Mouse (Mus musculus) forebrain, embryonic 15.5 days (tissue): ENCODE results near the gene BC052040. TPM values are rescaled to one million over a fixed set of nuclear protein-coding genes. Genes with fewer than 3 reads are reported as not detected.
A peak's percentile ranks its signal among the peaks of the same experiment; 100 is the strongest.

Source experiments
- ATAC-seq: fragments of 200-750 bp; cut with Nextera tagmentation; replicated peaks from 2 replicates; pipeline ENCODE4 v1.8.0; 2017; ENCODE audit warnings: mild to moderate bottlenecking, moderate TSS enrichment, moderate library complexity
- H3K27ac ChIP-seq: fragments of 300-500 bp; sonication (generic); replicated peaks from 2 replicates; pipeline ENCODE4 v1.5.1; 2015; ENCODE audit warnings: mild to moderate bottlenecking, inconsistent platforms
- H3K27me3 ChIP-seq: fragments of 300-500 bp; sonication (generic); 2 replicates; pipeline ENCODE4 v1.6.1; 2015; ENCODE audit warnings: inconsistent platforms
- H3K36me3 ChIP-seq: fragments of 300-500 bp; sonication (generic); 2 replicates; pipeline ENCODE4 v1.6.1; 2015; ENCODE audit warnings: mild to moderate bottlenecking, inconsistent platforms
- H3K4me1 ChIP-seq: fragments of 300-500 bp; sonication (generic); 2 replicates; pipeline ENCODE4 v1.6.1; 2015; ENCODE audit warnings: inconsistent platforms
- H3K4me2 ChIP-seq: fragments of 300-500 bp; sonication (generic); replicated peaks from 2 replicates; pipeline ENCODE4 v1.6.1; 2015; ENCODE audit warnings: mild to moderate bottlenecking, inconsistent platforms
- H3K4me3 ChIP-seq: fragments of 300-500 bp; sonication (generic); 2 replicates; pipeline ENCODE4 v1.5.1; 2015; ENCODE audit warnings: mild to moderate bottlenecking, inconsistent platforms
- H3K9ac ChIP-seq: fragments of 300-500 bp; sonication (generic); replicated peaks from 2 replicates; pipeline ENCODE4 v1.6.1; 2015; ENCODE audit warnings: mild to moderate bottlenecking, inconsistent platforms
- H3K9me3 ChIP-seq: fragments of 300-500 bp; sonication (generic); 2 replicates; pipeline ENCODE4 v1.6.1; 2016; ENCODE audit warnings: inconsistent platforms
- WGBS: fragments of 180-500 bp; shearing (Covaris S2); methylation state at CpG from one replicate; pipeline ENCODE4 v1.1.7; 2015; ENCODE audit warnings: mixed read lengths; 5-methylcytosine and 5-hydroxymethylcytosine counted together
- polyA plus RNA-seq: library from polyadenylated mRNA; unstranded; fragments of >200 nt; fragmentation: Nextera tagmentation; extraction: Ambion mirVana; gene quantifications from 2 replicates; pipeline ENCODE4 v1.2.1, GENCODE M21; 2015

The BC052040 gene
- polyA plus RNA-seq, 1 experiment from 2014 or later: 16.3 TPM

- Histone ChIP-seq H3K36me3 (no peaks in the 10 kb centered on the region), H3K4me1 (0 out of 2 replicates have a peak, but pooled peaks cover 4% of the 10 kb centered on the region), H3K27ac (no peak overlapping the region), H3K4me2 (no peak overlapping the region), H3K4me3 (no peak overlapping the region), H3K27me3 (no peaks in the 10 kb centered on the region), H3K9ac (no peak overlapping the region), H3K9me3 (no peaks in the 10 kb centered on the region)
- WGBS: 96% methylated on average over 7 of the region's 7 CpGs
- no peak for ATAC-seq
These were observed 91.6 kb downstream of the BC052040 start for GRCm38 (mm10) chr2:115673054-115673660.

DNA sequence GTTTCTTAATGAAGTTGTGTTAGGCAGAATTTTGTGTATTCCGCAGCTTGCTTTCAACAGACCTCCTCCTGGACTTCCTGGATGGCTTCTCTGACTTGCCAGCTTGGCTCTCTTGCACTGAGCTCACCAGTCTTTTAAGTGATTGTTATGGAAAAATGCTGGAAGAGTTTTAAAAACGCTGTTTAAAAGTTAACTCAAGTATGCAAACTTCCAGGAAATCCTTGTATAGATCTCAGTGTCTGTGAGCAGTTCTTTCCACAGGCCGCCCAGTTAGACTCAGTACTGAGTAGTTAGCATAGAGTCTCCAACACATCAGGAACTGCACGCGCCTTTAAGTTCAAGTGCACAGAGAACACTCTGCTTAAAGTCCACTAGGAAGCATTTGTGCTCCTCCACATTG is 97.3 kb downstream of the BC052040 start:
- Histone ChIP-seq H3K36me3 (no peaks in the 10 kb centered on the region), H3K4me3 (no peak overlapping the region), H3K27ac (no peak overlapping the region), H3K9me3 (no peaks in the 10 kb centered on the region), H3K27me3 (no peaks in the 10 kb centered on the region), H3K4me2 (no peak overlapping the region), H3K4me1 (no peaks in the 10 kb centered on the region), H3K9ac (no peak overlapping the region)
- no peak for ATAC-seq
- WGBS: 82% methylated on average over 5 of the region's 5 CpGs

DNA sequence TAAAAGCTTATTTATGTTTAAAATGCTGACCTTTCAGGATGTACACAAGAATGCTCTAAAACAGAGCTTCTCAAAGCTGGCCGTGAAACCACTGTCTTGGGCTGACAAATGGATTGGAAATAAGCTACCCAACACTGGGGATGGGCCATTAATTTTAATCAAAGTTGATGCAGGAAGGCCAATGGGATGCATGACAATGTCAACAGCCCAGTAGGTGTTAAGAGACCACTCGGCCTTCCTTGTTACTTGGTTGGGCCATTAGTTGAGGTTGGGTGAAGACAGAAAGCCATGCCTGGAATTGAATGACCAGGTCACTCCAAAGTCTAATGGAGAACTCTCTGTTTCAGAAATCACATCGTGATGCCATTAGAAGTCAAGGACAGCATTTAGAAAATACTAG is 103.7 kb downstream of the BC052040 start:
- Histone ChIP-seq H3K4me3 (no peak overlapping the region), H3K27me3 (no peaks in the 10 kb centered on the region), H3K4me1 (peaks cover 6% of the 10 kb centered on the region), H3K4me2 (no peak overlapping the region), H3K9ac (no peak overlapping the region), H3K27ac (no peak overlapping the region), H3K9me3 (no peaks in the 10 kb centered on the region), H3K36me3 (no peaks in the 10 kb centered on the region)
- no peak for ATAC-seq
- WGBS: 89% methylated on average over 3 of the region's 3 CpGs

- Histone ChIP-seq H3K4me2 (no peak overlapping the region), H3K27me3 (no peaks in the 10 kb centered on the region), H3K27ac (no peak overlapping the region), H3K36me3 (no peaks in the 10 kb centered on the region), H3K9ac (no peak overlapping the region), H3K9me3 (no peaks in the 10 kb centered on the region), H3K4me3 (no peak overlapping the region), H3K4me1 (peaks cover 6% of the 10 kb centered on the region)
- no peak for ATAC-seq
- 89% methylated on average over 4 of the region's 4 CpGs for WGBS
These were observed 106.1 kb downstream of the BC052040 start for GRCm38 (mm10) chr2:115687612-115688011.

DNA sequence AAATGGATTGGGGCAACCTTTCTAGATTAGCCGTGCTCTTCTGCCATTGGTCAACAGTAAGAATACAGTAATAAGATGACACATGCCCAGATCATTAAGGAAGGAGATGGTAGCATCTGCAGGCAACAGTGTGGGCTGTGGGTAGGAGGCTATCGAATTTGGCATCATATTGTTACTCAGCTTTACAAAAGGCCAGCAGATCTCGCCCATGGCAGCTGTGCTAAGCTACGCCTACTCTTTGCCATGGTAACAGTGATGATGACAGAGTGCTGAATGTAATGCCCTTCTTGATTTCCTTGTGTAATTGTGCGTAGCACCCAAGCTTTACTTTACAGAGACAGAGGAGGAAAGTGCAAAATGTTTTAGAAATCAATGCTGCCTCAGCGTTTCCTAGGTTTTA is 106.8 kb downstream of the BC052040 start:
- H3K9me3 ChIP-seq: no peaks in the 10 kb centered on the region
- ATAC-seq: peak; percentile 80
- H3K4me2 ChIP-seq: no peak overlapping the region
- no peak overlapping the region for H3K27ac ChIP-seq
- no peak overlapping the region for H3K4me3 ChIP-seq
- H3K36me3 ChIP-seq: no peaks in the 10 kb centered on the region
- no peaks in the 10 kb centered on the region for H3K27me3 ChIP-seq
- peaks cover 6% of the 10 kb centered on the region for H3K4me1 ChIP-seq
- no peak overlapping the region for H3K9ac ChIP-seq
- WGBS: 55% methylated on average over 6 of the region's 6 CpGs

GRCm38 (mm10) chr2:115693841-115694240 is 112.3 kb downstream of the BC052040 start:
- no peaks in the 10 kb centered on the region for H3K36me3 ChIP-seq
- no peak overlapping the region for H3K4me3 ChIP-seq
- H3K27ac ChIP-seq: no peak overlapping the region
- no peaks in the 10 kb centered on the region for H3K4me1 ChIP-seq
- H3K27me3 ChIP-seq: no peaks in the 10 kb centered on the region
- no peak overlapping the region for H3K9ac ChIP-seq
- no peaks in the 10 kb centered on the region for H3K9me3 ChIP-seq
- no peak overlapping the region for H3K4me2 ChIP-seq
- no peak for ATAC-seq
- WGBS: 80% methylated on average over 3 of the region's 3 CpGs

DNA sequence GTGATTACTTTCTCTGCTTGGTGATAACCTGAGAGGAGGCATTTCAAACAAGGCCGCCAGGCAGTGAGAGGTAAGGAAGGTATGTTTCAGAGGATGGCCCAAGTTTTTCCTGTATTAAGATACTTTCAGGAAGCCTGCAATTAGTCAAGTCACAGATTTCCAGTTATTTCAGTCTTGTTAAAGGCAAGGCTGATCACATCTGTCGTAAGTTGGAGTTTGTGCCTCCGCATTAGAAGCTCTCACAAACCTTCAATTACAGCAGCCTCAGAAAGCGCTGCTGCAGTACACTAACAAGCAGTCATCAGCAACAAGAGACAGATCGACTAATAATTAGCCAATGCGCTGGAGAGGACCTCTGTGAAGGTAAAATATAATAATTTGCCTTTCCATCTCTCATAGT is 112.9 kb downstream of the BC052040 start:
- Histone ChIP-seq H3K4me2 (no peak overlapping the region), H3K36me3 (no peaks in the 10 kb centered on the region), H3K4me3 (no peak overlapping the region), H3K27me3 (no peaks in the 10 kb centered on the region), H3K4me1 (no peaks in the 10 kb centered on the region), H3K27ac (no peak overlapping the region), H3K9me3 (no peaks in the 10 kb centered on the region), H3K9ac (no peak overlapping the region)
- no peak for ATAC-seq
- WGBS: 83% methylated on average over 6 of the region's 6 CpGs

DNA sequence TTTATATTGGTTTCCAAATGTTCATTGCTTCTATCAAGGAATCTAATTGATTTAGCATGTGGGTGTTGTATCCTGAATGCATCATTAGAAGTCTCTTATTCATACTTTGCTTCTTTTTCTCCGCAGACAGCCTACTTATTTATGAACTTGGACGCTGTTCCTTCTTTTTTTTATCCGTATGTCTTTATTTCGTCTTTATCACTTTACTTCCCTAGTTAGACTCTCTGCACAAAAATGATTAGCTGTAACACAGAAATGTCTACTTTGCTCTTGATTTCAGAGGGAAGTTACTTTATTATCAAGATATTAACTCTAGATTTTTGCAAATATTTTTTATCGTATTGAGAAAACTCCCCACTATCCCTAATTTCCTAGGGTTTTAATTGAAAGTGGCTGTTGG is 117.5 kb downstream of the BC052040 start:
- no peaks in the 10 kb centered on the region for H3K27me3 ChIP-seq
- H3K36me3 ChIP-seq: no peaks in the 10 kb centered on the region
- H3K4me3 ChIP-seq: no peak overlapping the region
- 87% methylated on average over 5 of the region's 5 CpGs for WGBS
- no peak overlapping the region for H3K4me2 ChIP-seq
- ATAC-seq: no peak
- no peak overlapping the region for H3K9ac ChIP-seq
- H3K9me3 ChIP-seq: no peaks in the 10 kb centered on the region
- H3K27ac ChIP-seq: no peak overlapping the region
- H3K4me1 ChIP-seq: no peaks in the 10 kb centered on the region

DNA sequence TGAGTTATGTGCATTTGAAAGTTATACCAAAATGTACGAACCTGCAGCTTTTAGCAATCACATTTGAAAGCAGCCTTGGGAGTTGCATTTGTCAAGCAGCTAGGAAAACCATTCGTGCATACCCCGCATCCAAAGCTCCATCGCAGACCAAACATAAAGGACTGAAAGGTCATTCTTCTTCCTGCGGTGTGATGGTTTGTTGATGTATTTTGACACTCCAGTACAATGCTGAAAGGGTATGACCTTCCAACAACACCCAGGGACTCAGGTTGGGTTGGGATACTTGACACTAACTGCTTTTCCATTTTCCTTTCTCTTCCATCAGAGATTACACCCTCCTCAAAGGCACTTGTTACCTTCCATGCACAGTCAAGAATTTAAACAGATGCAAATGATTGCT is 121.1 kb downstream of the BC052040 start:
- Histone ChIP-seq H3K4me1 (0 out of 2 replicates have a peak, but pooled peaks cover 3% of the 10 kb centered on the region), H3K9ac (no peak overlapping the region), H3K9me3 (no peaks in the 10 kb centered on the region), H3K27me3 (no peaks in the 10 kb centered on the region), H3K27ac (no peak overlapping the region), H3K36me3 (no peaks in the 10 kb centered on the region), H3K4me2 (no peak overlapping the region), H3K4me3 (no peak overlapping the region)
- no peak for ATAC-seq
- WGBS: 51% methylated on average over 5 of the region's 5 CpGs

GRCm38 (mm10) chr2:115717535-115717934 is 136.0 kb downstream of the BC052040 start:
- Histone ChIP-seq H3K9me3 (0 out of 2 replicates have a peak, but pooled peaks cover 4% of the 10 kb centered on the region), H3K4me3 (no peak overlapping the region), H3K27ac (no peak overlapping the region), H3K4me1 (peaks cover 8% of the 10 kb centered on the region), H3K27me3 (no peaks in the 10 kb centered on the region), H3K9ac (no peak overlapping the region), H3K4me2 (no peak overlapping the region), H3K36me3 (no peaks in the 10 kb centered on the region)
- WGBS: 85% methylated on average over 5 of the region's 5 CpGs
- no peak for ATAC-seq

- Histone ChIP-seq H3K36me3 (no peaks in the 10 kb centered on the region), H3K4me2 (no peak overlapping the region), H3K9ac (no peak overlapping the region), H3K27me3 (no peaks in the 10 kb centered on the region), H3K4me3 (no peak overlapping the region), H3K4me1 (peaks cover 11% of the 10 kb centered on the region), H3K9me3 (0 out of 2 replicates have a peak, but pooled peaks cover 4% of the 10 kb centered on the region), H3K27ac (no peak overlapping the region)
- WGBS: 91% methylated on average over 3 of the region's 3 CpGs
- no peak for ATAC-seq
These were observed 136.5 kb downstream of the BC052040 start for GRCm38 (mm10) chr2:115717980-115718379.

DNA sequence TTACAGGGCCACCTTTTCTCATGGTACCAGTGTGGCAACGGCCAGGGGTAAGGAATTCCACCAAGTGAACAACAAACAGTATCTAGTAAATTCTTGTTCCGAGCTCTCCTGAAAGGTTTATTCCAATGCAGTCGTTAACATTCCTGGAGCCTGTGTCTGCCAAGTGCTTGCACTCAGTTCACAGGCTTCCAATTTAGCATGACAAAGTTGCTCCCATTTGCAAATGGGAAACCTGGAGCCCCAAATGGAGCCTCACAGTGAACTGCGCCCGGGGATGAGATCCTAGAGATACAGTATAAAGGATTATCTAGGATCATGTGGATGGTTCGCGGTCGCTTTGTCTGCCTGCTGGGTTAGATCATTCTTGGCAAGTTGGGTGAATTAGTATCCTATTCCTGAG is 141.9 kb downstream of the BC052040 start:
- H3K27me3 ChIP-seq: no peaks in the 10 kb centered on the region
- no peak overlapping the region for H3K9ac ChIP-seq
- H3K9me3 ChIP-seq: 0 out of 2 replicates have a peak, but pooled peaks cover 4% of the 10 kb centered on the region
- H3K4me1 ChIP-seq: peaks cover 54% of the 10 kb centered on the region
- no peaks in the 10 kb centered on the region for H3K36me3 ChIP-seq
- peak; percentile 58 for ATAC-seq
- 7% methylated on average over 8 of the region's 8 CpGs for WGBS
- H3K27ac ChIP-seq: peak overlapping the region; percentile 88
- no peak overlapping the region for H3K4me3 ChIP-seq
- no peak overlapping the region for H3K4me2 ChIP-seq

DNA sequence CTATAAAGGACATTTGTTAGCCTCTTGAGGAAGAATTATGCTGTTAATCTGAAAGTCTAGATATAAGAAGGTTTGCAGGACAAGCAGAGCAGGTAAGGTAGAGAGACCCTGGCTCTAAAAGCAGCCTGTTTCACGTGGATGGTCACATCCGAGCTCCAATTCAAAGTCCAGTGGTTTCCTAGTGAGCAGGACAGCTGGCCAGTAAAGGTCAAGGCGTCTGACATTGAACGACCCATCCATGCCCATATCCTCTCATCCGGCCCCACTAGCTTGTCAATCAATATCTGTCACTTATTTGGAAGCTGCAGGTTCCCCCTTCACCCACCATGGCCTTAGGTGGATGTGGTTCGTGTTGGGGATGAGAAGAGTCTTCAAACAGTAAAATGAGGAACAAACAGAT is 142.7 kb downstream of the BC052040 start:
- no peak for ATAC-seq
- 0 out of 2 replicates have a peak overlapping the region, but pooled peaks have one; percentile 20 for H3K4me2 ChIP-seq
- no peak overlapping the region for H3K4me3 ChIP-seq
- peak overlapping the region; percentile 88 for H3K27ac ChIP-seq
- 0 out of 2 replicates have a peak, but pooled peaks cover 4% of the 10 kb centered on the region for H3K9me3 ChIP-seq
- no peak overlapping the region for H3K9ac ChIP-seq
- no peaks in the 10 kb centered on the region for H3K36me3 ChIP-seq
- H3K4me1 ChIP-seq: peaks cover 54% of the 10 kb centered on the region
- WGBS: 36% methylated on average over 6 of the region's 6 CpGs
- no peaks in the 10 kb centered on the region for H3K27me3 ChIP-seq
